Mouse (Mus musculus) heart, embryonic 16.5 days (tissue): ENCODE measurements around the gene Izumo1. TPM values are rescaled to one million over a fixed set of nuclear protein-coding genes. Genes with fewer than 3 reads are reported as not detected.

Experiments used
- ATAC-seq: fragments of 200-750 bp; cut with Nextera tagmentation; replicated peaks from 2 replicates; pipeline ENCODE4 v1.8.0; 2017; ENCODE audit warnings: moderate number of reproducible peaks; ENCODE audit not compliant: insufficient read depth, low FRiP score; ENCODE audit errors: extremely low read depth
- H3K27ac ChIP-seq: fragments of 300-500 bp; sonication (generic); 2 replicates; pipeline ENCODE4 v1.5.1; 2014; ENCODE audit warnings: mild to moderate bottlenecking, low read length, control low read depth, moderate library complexity
- H3K27me3 ChIP-seq: fragments of 300-500 bp; sonication (generic); 2 replicates; pipeline ENCODE4 v1.6.1; 2014; ENCODE audit warnings: low read length, mixed read lengths; ENCODE audit not compliant: control insufficient read depth, insufficient read depth
- H3K36me3 ChIP-seq: fragments of 300-500 bp; sonication (generic); 2 replicates; pipeline ENCODE4 v1.6.1; 2014; ENCODE audit not compliant: control insufficient read depth, insufficient read depth
- H3K4me1 ChIP-seq: fragments of 300-500 bp; sonication (generic); 2 replicates; pipeline ENCODE4 v1.6.1; 2014; ENCODE audit warnings: low read length, mixed read lengths; ENCODE audit not compliant: control insufficient read depth, insufficient read depth
- H3K4me2 ChIP-seq: fragments of 300-500 bp; sonication (generic); 2 replicates; pipeline ENCODE4 v1.6.1; 2014; ENCODE audit warnings: low read depth, mild to moderate bottlenecking, control low read depth, low read length
- H3K4me3 ChIP-seq: fragments of 300-500 bp; sonication (generic); 2 replicates; pipeline ENCODE4 v1.5.1; 2014; ENCODE audit warnings: mild to moderate bottlenecking, control low read depth, low read length
- H3K9ac ChIP-seq: fragments of 300-500 bp; sonication (generic); 2 replicates; pipeline ENCODE4 v1.6.1; 2014; ENCODE audit warnings: low read length, control low read depth
- H3K9me3 ChIP-seq: fragments of 300-500 bp; sonication (generic); replicated peaks from 2 replicates; pipeline ENCODE4 v1.6.1; 2016; ENCODE audit warnings: low read length; ENCODE audit not compliant: control insufficient read depth
- WGBS: fragments of 180-500 bp; shearing (Covaris S2); extraction: QIAGEN DNeasy Blood & Tissue Kit; methylation state at CpG from one replicate; pipeline ENCODE4 v1.1.7; 2014; 5-methylcytosine and 5-hydroxymethylcytosine counted together
- polyA plus RNA-seq: library from polyadenylated mRNA; unstranded; fragments of >200 nt; fragmentation: Nextera tagmentation; extraction: Ambion mirVana; gene quantifications from 2 replicates; pipeline ENCODE4 v1.2.1, GENCODE M21; 2015

Gene Izumo1
- polyA plus RNA-seq, 1 experiment from 2014 or later = 0.26 TPM

DNA sequence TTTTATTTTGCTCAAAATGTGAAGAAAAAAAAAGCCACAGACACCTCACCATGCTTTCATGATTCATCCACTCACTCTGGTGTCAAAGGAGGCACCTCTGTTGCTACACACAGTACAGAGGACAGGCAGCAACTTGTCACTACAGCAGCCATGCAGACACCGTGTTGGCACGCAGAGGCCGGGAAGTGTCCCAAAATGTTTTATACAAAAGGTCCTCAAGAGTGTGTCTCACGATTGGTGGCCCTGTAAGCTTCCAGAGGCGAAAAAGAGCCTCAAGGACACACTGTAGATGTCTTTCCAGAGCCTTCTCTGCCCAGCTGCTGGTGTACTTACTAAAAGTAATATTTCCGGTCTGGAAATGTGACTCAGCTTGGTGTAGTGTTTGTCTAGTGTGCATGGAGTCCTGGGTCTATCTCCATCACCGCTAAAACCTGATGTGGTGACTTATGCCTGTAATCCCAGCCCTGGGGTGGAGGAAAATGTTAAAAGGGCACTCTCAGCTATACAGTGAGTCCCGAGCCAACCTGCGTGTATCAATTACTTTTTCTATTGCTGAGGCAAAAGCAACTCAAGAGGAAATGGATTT, 15.8 kb upstream of the Izumo1 start:
- H3K9me3 ChIP-seq = no peaks in the 10 kb centered on the region
- no peak overlapping the region for H3K27ac ChIP-seq
- H3K4me1 ChIP-seq = no peaks in the 10 kb centered on the region
- no peaks in the 10 kb centered on the region; the same call in 1 of the 2 replicates for H3K27me3 ChIP-seq
- no peak overlapping the region for H3K9ac ChIP-seq
- no peak for ATAC-seq
- WGBS = 62% methylated on average over 9 of the region's 9 CpGs
- H3K4me2 ChIP-seq = no peak overlapping the region
- H3K36me3 ChIP-seq = no peaks in the 10 kb centered on the region
- no peak overlapping the region for H3K4me3 ChIP-seq

DNA sequence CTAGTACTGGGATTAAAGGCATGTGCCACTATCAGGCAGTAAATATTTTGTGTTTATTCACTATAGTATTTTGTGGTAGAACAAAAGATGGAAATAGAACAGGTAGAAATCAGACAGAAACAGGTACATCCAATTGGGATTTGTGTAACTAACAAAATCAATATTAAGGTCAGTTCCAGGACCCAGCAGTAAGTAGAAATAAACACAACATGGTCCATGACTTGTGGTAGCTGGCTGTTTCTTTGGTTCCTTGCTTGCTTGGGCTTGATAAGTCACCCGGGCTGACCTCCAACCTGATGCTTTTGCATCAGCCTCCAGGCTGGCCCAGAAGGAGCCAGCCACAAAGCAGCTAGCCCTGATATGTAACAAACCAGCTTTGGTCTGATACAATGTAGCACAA, 12.1 kb upstream of the Izumo1 start:
- no peak for ATAC-seq
- Histone ChIP-seq H3K9ac (no peak overlapping the region), H3K36me3 (no peaks in the 10 kb centered on the region), H3K4me2 (no peak overlapping the region), H3K4me3 (no peak overlapping the region), H3K27me3 (no peaks in the 10 kb centered on the region; the same call in 1 of the 2 replicates), H3K27ac (no peak overlapping the region), H3K4me1 (no peaks in the 10 kb centered on the region), H3K9me3 (no peaks in the 10 kb centered on the region)
- WGBS = 39% methylated on average over 1 of the region's 1 CpGs

DNA sequence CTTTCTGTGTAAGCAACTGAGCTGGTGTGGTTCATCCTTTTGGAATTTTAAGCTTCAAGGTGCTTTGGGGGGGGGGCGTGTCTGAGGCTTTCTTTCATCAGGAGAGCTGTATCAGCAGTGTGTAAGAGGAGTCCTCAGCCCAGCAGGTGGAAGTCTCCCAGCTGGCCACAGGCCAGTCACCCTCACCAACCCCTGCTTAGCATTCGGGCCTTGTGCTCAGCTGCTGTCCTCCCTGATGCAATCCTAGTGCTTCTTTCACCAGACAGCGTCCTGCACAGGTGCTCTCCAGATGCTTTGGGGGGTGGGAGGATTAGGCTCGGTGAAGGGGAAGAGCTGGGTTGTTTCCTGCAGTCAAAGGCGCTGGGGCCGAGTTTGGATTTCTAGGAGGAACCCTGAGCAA, 5.3 kb upstream of the Izumo1 start:
- Histone ChIP-seq H3K27ac (no peak overlapping the region), H3K36me3 (no peaks in the 10 kb centered on the region), H3K4me2 (no peak overlapping the region), H3K4me3 (no peak overlapping the region), H3K9ac (no peak overlapping the region), H3K4me1 (peaks cover 2% of the 10 kb centered on the region; the same call in 1 of the 2 replicates), H3K9me3 (no peaks in the 10 kb centered on the region), H3K27me3 (peaks cover 34% of the 10 kb centered on the region)
- 24% methylated on average over 6 of the region's 6 CpGs for WGBS
- ATAC-seq = 0 out of 2 replicates have a peak, but pooled peaks have one; percentile 23

- H3K27ac ChIP-seq = no peak within 1 kb of the TSS
- no peak for ATAC-seq
- 8% methylated on average over 31 of the region's 31 CpGs for WGBS
Measured at GRCm38 (mm10) chr7:45617042-45617695, 4.4 kb upstream of the Izumo1 start, which contains the start of gene Fut1. Fut1 (plus strand) TSS chr7:45617289.

DNA sequence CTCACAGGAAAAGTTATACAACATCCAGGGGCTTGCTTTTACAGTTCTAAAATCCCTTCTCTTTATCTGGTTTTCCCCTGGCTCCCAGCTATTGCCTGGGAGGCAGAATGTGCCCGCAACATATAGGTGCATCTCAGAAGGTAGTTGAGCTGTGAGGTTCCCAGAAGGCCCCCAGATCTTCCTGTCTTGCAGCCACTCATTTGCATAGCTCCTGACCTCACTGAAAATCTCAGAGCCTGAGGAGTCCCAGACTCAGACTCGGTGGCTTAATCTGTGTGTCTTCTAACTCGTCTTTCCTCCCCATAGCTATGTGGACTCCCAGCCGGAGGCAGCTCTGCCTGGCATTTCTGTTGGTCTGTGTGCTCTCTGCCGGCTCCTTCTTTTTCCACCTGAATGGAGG, 3.3 kb upstream of the Izumo1 start:
- peaks cover 2% of the 10 kb centered on the region; the same call in 1 of the 2 replicates for H3K4me1 ChIP-seq
- H3K27me3 ChIP-seq = peaks cover 34% of the 10 kb centered on the region
- no peak overlapping the region for H3K27ac ChIP-seq
- no peak overlapping the region for H3K4me2 ChIP-seq
- H3K36me3 ChIP-seq = no peaks in the 10 kb centered on the region
- H3K9me3 ChIP-seq = no peaks in the 10 kb centered on the region
- H3K9ac ChIP-seq = no peak overlapping the region
- no peak for ATAC-seq
- H3K4me3 ChIP-seq = no peak overlapping the region
- WGBS = 75% methylated on average over 5 of the region's 5 CpGs

More at GRCm38 (mm10) chr7:45617042-45617695, 4.4 kb upstream of the Izumo1 start, which contains the start of gene Fut1:
- Histone ChIP-seq H3K27me3 (peaks cover 34% of the 10 kb centered on the region), H3K4me1 (peaks cover 2% of the 10 kb centered on the region; the same call in 1 of the 2 replicates), H3K4me3 (0 out of 2 replicates have a peak within 1 kb of the TSS, but pooled peaks have one; percentile 19), H3K4me2 (peak within 1 kb of the TSS; percentile 28), H3K36me3 (no peaks in the 10 kb centered on the region), H3K9me3 (no peaks in the 10 kb centered on the region), H3K9ac (0 out of 2 replicates have a peak within 1 kb of the TSS, but pooled peaks have one; percentile 33)

DNA sequence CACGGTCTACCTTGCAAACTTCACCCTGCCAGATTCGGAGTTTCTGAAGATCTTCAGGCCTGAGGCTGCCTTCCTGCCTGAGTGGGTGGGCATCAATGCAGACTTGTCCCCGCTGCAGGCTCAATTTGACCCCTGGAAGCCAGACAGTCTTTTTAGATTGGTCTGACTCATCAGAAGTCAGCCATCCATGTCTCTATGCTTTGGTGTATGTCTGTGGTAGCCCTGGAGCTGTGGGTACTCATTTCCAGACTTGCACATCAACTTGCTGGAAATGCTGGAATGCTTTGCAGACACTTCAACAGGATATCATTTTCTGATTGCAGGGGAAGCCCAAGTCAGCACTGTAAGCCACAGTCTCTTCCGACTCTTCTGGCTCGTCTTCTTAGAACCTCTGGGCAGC, 2.0 kb upstream of the Izumo1 start:
- no peak overlapping the region for H3K4me3 ChIP-seq
- no peak overlapping the region for H3K4me2 ChIP-seq
- H3K27me3 ChIP-seq = peaks cover 34% of the 10 kb centered on the region
- no peaks in the 10 kb centered on the region for H3K36me3 ChIP-seq
- no peak overlapping the region for H3K27ac ChIP-seq
- 74% methylated on average over 5 of the region's 5 CpGs for WGBS
- H3K9ac ChIP-seq = no peak overlapping the region
- no peak for ATAC-seq
- peaks cover 2% of the 10 kb centered on the region; the same call in 1 of the 2 replicates for H3K4me1 ChIP-seq
- no peaks in the 10 kb centered on the region for H3K9me3 ChIP-seq

- Histone ChIP-seq H3K9ac (no peak overlapping the region), H3K4me1 (peaks cover 2% of the 10 kb centered on the region; the same call in 1 of the 2 replicates), H3K9me3 (no peaks in the 10 kb centered on the region), H3K36me3 (no peaks in the 10 kb centered on the region), H3K27me3 (peaks cover 17% of the 10 kb centered on the region), H3K4me3 (no peak overlapping the region), H3K4me2 (no peak overlapping the region), H3K27ac (no peak overlapping the region)
- 92% methylated on average over 11 of the region's 11 CpGs for WGBS
- no peak for ATAC-seq
Measured at GRCm38 (mm10) chr7:45623507-45623906, 1.9 kb downstream of the Izumo1 start.

GRCm38 (mm10) chr7:45624718-45625117, 3.1 kb downstream of the Izumo1 start:
- Histone ChIP-seq H3K4me1 (peaks cover 2% of the 10 kb centered on the region; the same call in 1 of the 2 replicates), H3K36me3 (no peaks in the 10 kb centered on the region), H3K9ac (no peak overlapping the region), H3K27me3 (peaks cover 8% of the 10 kb centered on the region; the same call in 1 of the 2 replicates), H3K4me3 (no peak overlapping the region), H3K4me2 (no peak overlapping the region), H3K9me3 (no peaks in the 10 kb centered on the region), H3K27ac (no peak overlapping the region)
- WGBS = 60% methylated on average over 3 of the region's 3 CpGs
- no peak for ATAC-seq

DNA sequence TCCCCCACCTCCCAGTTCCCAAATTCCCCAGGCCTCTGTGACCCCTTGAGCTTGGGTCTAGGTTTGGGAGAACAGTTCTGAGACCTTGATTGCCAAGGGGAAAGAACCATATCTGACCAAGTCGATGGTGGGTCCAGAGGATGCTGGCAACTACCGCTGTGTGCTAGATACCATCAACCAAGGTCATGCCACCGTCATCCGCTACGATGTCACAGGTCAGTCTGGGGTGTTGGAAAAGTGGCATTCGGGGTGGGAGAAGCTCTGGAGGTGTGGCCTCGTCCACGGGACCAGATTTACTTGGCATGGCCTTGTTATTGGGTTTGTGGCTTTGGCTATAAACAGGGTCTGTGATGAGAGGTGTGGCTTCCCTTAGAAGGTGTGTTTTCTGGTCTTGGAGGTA, 3.9 kb downstream of the Izumo1 start:
- peaks cover 2% of the 10 kb centered on the region; the same call in 1 of the 2 replicates for H3K4me1 ChIP-seq
- 91% methylated on average over 8 of the region's 8 CpGs for WGBS
- no peaks in the 10 kb centered on the region for H3K9me3 ChIP-seq
- H3K4me2 ChIP-seq = no peak overlapping the region
- H3K27me3 ChIP-seq = peaks cover 8% of the 10 kb centered on the region; the same call in 1 of the 2 replicates
- H3K4me3 ChIP-seq = no peak overlapping the region
- H3K27ac ChIP-seq = no peak overlapping the region
- no peaks in the 10 kb centered on the region for H3K36me3 ChIP-seq
- no peak for ATAC-seq
- no peak overlapping the region for H3K9ac ChIP-seq
